Mouse (Mus musculus): ENCODE measurements around the gene Slc51b. TPM values are rescaled to one million over a fixed set of nuclear protein-coding genes. Genes with fewer than 3 reads are reported as not detected.
A peak's percentile ranks its signal among the peaks of the same experiment; 100 is the strongest.

The Slc51b gene
- not detected in 2 replicates for polyA plus RNA-seq (2014; fragmentation: Nextera tagmentation; extraction: Ambion mirVana)

DNA sequence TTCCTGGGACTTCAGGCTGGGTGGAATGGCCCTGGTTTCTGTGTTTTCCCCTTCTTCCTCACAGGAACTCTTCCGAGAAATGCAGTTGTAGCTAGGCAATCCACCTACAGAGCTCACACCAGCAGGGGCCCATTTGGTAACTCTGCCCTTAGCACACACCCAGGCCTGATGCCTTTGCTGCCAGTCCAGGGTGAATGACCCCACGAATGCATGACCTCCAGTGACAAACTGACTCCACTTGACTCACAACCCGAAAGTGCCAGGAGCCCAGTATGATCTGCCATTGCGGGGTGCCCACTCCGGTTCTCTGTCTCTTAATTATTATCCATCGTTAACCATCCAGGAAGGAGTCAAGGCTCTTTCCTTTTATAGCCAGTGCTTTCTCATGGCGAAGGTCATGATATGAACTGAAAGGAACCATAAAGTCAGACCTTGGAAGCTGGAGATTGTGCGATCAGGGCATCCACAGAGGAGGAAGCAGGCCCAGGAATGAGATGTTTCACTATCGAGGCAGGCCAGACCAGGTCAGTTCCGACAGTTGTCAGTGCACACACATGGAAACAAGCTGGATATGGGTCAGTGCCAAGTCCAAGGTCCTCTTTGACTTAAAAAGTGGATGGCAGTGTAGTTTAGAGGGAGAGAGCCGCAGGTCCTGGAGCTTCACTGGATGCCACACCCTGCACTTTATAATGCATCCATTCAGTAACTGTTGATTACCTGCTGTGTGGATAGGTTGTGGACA, at the start of gene Slc51b:
Gene Slc51b (minus strand): TSS at position 196 of the 742 bp plus-strand sequence.
- Histone ChIP-seq H3K9me3 (replicated peaks; ENCODE audit: control insufficient read depth, low read length) (no peaks in the 10 kb centered on the region), H3K4me1 (ENCODE audit: control insufficient read depth, insufficient read depth, low read length) (no peaks in the 10 kb centered on the region), H3K4me2 (ENCODE audit: low read length) (no peak within 1 kb of the TSS), H3K27me3 (replicated peaks; ENCODE audit: control insufficient read depth, insufficient read depth, low read length) (no peaks in the 10 kb centered on the region), H3K9ac (ENCODE audit: low read length) (no peak within 1 kb of the TSS), H3K27ac (ENCODE audit: low read depth, low read length) (no peak within 1 kb of the TSS), H3K4me3 (ENCODE audit: low read depth, low read length) (no peak within 1 kb of the TSS), H3K36me3 (ENCODE audit: control insufficient read depth, insufficient read depth, low read length) (no peaks in the 10 kb centered on the region)
- DNase-seq (ENCODE audit: low spot score) (no peak), ATAC-seq (no peak)
- 82% methylated on average over 11 of the region's 11 CpGs for WGBS

DNA sequence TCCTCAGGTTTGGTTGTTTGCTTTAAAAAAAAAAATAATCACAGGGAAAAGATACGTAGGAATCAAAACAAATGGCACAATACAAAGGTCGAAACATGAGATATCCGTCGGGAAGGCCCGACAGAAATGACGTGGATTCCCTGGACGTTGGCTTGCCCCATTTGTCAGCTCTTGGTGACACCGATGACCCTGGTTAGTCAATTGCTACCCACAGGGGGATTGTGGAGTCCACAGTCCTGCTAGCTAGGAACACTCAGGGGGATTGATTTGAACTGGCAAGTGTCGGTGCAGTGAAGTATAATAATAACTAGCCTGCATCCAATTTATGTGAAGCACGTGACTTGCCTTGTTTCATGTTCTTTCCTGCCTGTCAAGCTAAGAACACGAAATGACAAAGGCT, 44.9 kb upstream of the Slc51b start:
- Histone ChIP-seq H3K27me3 (replicated peaks; ENCODE audit: control insufficient read depth, insufficient read depth, low read length) (no peaks in the 10 kb centered on the region), H3K4me3 (ENCODE audit: low read depth, low read length) (no peak overlapping the region), H3K27ac (ENCODE audit: low read depth, low read length) (no peak overlapping the region), H3K4me2 (ENCODE audit: low read length) (no peak overlapping the region), H3K4me1 (ENCODE audit: control insufficient read depth, insufficient read depth, low read length) (peaks cover under 1% of the 10 kb centered on the region; the same call in 1 of the 2 replicates), H3K9ac (ENCODE audit: low read length) (no peak overlapping the region), H3K9me3 (replicated peaks; ENCODE audit: control insufficient read depth, low read length) (no peaks in the 10 kb centered on the region), H3K36me3 (ENCODE audit: control insufficient read depth, insufficient read depth, low read length) (peaks cover 66% of the 10 kb centered on the region)
- 79% methylated on average over 11 of the region's 11 CpGs for WGBS
- ATAC-seq (no peak), DNase-seq (ENCODE audit: low spot score) (no peak)

DNA sequence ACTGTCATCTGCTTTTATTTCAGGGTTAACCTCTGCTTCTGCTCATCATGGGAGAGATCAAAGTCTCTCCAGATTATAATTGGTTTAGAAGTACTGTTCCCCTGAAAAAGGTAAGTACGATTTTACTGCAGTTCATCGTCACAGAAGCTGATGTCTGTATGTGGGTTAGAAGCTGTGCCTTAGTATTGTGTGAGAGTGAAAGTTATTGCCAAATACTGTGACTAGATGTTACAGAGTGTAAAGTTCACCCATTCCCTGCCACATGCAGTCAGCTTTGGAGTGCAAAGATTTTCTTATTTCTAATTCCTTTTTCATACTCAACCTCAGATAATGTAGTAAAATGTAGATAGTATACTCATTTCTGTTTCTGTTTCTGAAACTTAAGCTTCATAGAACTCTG, 42.5 kb upstream of the Slc51b start:
- ATAC-seq (no peak), DNase-seq (ENCODE audit: low spot score) (no peak)
- peaks cover 15% of the 10 kb centered on the region for H3K4me1 ChIP-seq (ENCODE audit: control insufficient read depth, insufficient read depth, low read length)
- H3K4me3 ChIP-seq (ENCODE audit: low read depth, low read length), result no peak overlapping the region
- no peaks in the 10 kb centered on the region for H3K27me3 ChIP-seq (replicated peaks; ENCODE audit: control insufficient read depth, insufficient read depth, low read length)
- no peak overlapping the region for H3K4me2 ChIP-seq (ENCODE audit: low read length)
- H3K27ac ChIP-seq (ENCODE audit: low read depth, low read length), result no peak overlapping the region
- H3K36me3 ChIP-seq (ENCODE audit: control insufficient read depth, insufficient read depth, low read length), result peaks cover 46% of the 10 kb centered on the region
- H3K9me3 ChIP-seq (replicated peaks; ENCODE audit: control insufficient read depth, low read length), result no peaks in the 10 kb centered on the region
- 96% methylated on average over 2 of the region's 2 CpGs for WGBS
- H3K9ac ChIP-seq (ENCODE audit: low read length), result no peak overlapping the region

DNA sequence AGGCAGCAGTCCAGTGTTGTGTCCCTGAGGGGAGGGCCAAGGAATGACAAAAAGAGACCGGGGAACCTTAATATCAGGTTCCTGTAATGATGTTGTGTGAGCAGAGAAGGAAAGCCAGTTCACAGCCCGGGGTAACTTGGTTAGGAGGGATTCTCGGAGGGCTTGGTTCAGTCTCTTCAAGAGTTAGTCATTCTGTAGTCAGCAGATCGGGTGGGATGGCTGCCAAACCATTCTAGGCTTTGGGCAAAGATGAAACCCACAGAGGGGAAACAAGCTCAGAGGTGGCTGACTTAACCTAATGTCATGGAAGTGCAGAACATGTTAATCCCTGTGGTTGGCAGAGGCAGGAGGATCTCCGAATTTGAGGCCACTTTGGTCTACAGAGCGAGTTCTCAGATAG, 41.4 kb upstream of the Slc51b start:
- H3K4me1 ChIP-seq (ENCODE audit: control insufficient read depth, insufficient read depth, low read length), result peaks cover 16% of the 10 kb centered on the region
- no peak for DNase-seq (ENCODE audit: low spot score)
- H3K9me3 ChIP-seq (replicated peaks; ENCODE audit: control insufficient read depth, low read length), result no peaks in the 10 kb centered on the region
- no peak overlapping the region for H3K27ac ChIP-seq (ENCODE audit: low read depth, low read length)
- no peak overlapping the region for H3K4me3 ChIP-seq (ENCODE audit: low read depth, low read length)
- no peak overlapping the region for H3K4me2 ChIP-seq (ENCODE audit: low read length)
- WGBS, result 89% methylated on average over 6 of the region's 6 CpGs
- H3K9ac ChIP-seq (ENCODE audit: low read length), result no peak overlapping the region
- no peaks in the 10 kb centered on the region for H3K27me3 ChIP-seq (replicated peaks; ENCODE audit: control insufficient read depth, insufficient read depth, low read length)
- ATAC-seq, result no peak
- H3K36me3 ChIP-seq (ENCODE audit: control insufficient read depth, insufficient read depth, low read length), result peaks cover 35% of the 10 kb centered on the region

DNA sequence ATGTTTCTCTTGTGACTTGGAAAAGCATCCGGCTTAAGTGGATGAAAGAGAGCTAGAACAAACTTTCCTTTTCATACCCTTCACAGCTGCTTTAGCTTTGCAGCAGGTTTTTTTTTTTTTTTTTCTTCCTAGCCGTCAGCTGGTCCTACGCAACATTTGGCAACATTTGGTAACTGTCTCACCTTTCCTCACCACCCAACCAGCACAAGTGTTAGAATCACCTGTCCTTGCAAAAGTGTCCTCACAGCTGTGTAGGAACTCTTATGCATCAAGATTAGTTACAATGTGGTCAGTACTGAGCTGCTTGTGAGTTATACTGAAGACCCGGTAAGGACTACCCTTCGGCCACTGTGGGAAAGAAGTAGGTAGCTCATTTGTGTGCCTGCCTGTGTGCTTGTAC, 39.8 kb upstream of the Slc51b start:
- Histone ChIP-seq H3K27ac (ENCODE audit: low read depth, low read length) (no peak overlapping the region), H3K36me3 (ENCODE audit: control insufficient read depth, insufficient read depth, low read length) (peaks cover 21% of the 10 kb centered on the region), H3K9me3 (replicated peaks; ENCODE audit: control insufficient read depth, low read length) (no peaks in the 10 kb centered on the region), H3K4me1 (ENCODE audit: control insufficient read depth, insufficient read depth, low read length) (peaks cover 16% of the 10 kb centered on the region), H3K9ac (ENCODE audit: low read length) (no peak overlapping the region), H3K4me3 (ENCODE audit: low read depth, low read length) (no peak overlapping the region), H3K27me3 (replicated peaks; ENCODE audit: control insufficient read depth, insufficient read depth, low read length) (no peaks in the 10 kb centered on the region), H3K4me2 (ENCODE audit: low read length) (no peak overlapping the region)
- no peak for ATAC-seq
- WGBS, result 79% methylated on average over 5 of the region's 5 CpGs
- DNase-seq (ENCODE audit: low spot score), result no peak

DNA sequence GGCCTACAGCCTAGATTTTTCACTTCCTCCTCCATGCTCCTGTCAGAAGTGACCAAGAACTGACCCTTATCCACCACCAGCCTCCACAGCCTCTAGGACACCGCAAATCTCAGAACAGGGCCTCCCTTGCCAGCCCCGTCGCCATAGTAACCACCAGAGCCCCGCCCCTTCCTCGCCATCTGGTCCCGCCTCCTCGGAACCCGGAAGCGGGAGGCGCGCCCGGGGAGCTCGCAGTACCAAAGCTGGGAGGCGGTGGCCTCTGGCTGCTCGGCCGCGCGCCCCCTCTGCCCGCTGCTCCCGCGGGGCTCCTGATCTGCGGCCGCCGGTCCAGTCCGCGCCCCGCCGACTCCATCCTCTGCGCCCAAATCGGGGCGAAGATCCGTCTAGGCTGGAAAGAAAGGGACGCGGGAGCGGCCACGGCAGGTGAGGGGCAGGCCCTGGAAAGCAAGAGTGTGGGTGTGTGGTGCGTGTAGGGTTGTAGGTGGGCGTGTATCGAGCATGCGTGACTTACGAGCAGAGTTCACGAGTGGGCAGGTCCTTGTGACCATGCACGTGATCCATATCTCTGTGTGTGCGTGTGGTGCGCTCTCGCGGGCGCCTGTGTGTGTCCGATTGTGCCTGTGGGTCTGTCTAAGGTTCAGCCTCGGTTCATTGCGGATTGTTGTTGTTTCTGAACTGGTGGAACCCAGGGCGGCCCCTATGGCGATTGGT, 38.1 kb upstream of the Slc51b start, which contains the start of gene Spg21:
Gene Spg21 (plus strand): TSS at position 216 of the 711 bp plus-strand sequence.
- peak; percentile 99 for ATAC-seq
- under 1% methylated on average over 52 of the region's 53 CpGs for WGBS
- no peaks in the 10 kb centered on the region for H3K9me3 ChIP-seq (replicated peaks; ENCODE audit: control insufficient read depth, low read length)

DNA sequence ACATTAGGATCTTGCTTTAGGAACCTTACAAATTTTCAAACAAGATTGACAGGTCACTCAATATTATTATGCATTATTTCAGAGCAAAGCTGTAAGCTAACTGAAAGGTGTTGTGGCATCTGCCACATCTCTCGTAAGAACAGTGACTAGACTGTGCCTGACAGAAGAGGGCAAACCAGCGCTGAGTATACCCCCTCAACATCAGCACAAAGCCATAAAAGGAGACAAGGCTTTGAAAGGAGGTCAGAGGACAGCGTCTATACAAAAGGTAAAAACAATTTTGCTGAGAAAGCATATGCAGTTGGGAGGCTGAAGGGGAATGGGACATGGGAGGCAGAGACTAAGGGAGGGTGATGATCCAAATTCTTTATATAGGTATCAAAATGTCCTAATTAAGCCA, 37.4 kb upstream of the Slc51b start:
- H3K4me2 ChIP-seq (ENCODE audit: low read length), result peak overlapping the region; percentile 72
- no peak overlapping the region for H3K27ac ChIP-seq (ENCODE audit: low read depth, low read length)
- WGBS, result 42% methylated on average over 3 of the region's 3 CpGs
- peaks cover 5% of the 10 kb centered on the region for H3K36me3 ChIP-seq (ENCODE audit: control insufficient read depth, insufficient read depth, low read length)
- no peaks in the 10 kb centered on the region for H3K27me3 ChIP-seq (replicated peaks; ENCODE audit: control insufficient read depth, insufficient read depth, low read length)
- peaks cover 16% of the 10 kb centered on the region for H3K4me1 ChIP-seq (ENCODE audit: control insufficient read depth, insufficient read depth, low read length)
- peak overlapping the region; percentile 89 for H3K4me3 ChIP-seq (ENCODE audit: low read depth, low read length)
- H3K9me3 ChIP-seq (replicated peaks; ENCODE audit: control insufficient read depth, low read length), result no peaks in the 10 kb centered on the region
- peak overlapping the region; percentile 89; the same call in 1 of the 2 replicates for H3K9ac ChIP-seq (ENCODE audit: low read length)
- DNase-seq (ENCODE audit: low spot score) (no peak), ATAC-seq (no peak; the same call in 1 of the 2 replicates)

More for the DNA sequence above, 38.1 kb upstream of the Slc51b start, which contains the start of gene Spg21:
- Histone ChIP-seq H3K4me1 (ENCODE audit: control insufficient read depth, insufficient read depth, low read length) (peaks cover 16% of the 10 kb centered on the region), H3K4me3 (ENCODE audit: low read depth, low read length) (peak within 1 kb of the TSS; percentile 89), H3K27ac (ENCODE audit: low read depth, low read length) (peak within 1 kb of the TSS; percentile 78), H3K36me3 (ENCODE audit: control insufficient read depth, insufficient read depth, low read length) (peaks cover 11% of the 10 kb centered on the region), H3K27me3 (replicated peaks; ENCODE audit: control insufficient read depth, insufficient read depth, low read length) (no peaks in the 10 kb centered on the region), H3K9ac (ENCODE audit: low read length) (peak within 1 kb of the TSS; percentile 89), H3K4me2 (ENCODE audit: low read length) (peak within 1 kb of the TSS; percentile 72)
- peak; percentile 94 for DNase-seq (ENCODE audit: low spot score)

DNA sequence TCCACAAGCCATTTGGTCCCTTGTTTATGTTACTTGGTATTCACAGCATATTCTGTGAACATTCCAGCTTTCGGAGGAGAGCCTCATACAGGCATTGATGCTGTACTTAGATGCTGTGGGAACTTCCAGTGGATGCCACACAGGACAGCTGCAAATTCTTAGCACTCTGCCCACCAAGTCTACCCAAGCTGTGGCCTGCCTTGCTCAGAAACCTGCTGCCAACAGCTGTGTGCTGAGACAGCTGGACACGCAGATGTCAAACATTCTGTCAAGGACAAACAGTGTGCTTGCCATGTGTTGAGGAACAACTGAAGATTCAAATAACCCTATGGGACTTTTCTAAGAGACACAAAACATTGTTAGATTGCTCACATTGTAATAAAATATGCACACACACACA, 36.2 kb upstream of the Slc51b start:
- no peak for ATAC-seq
- H3K4me1 ChIP-seq (ENCODE audit: control insufficient read depth, insufficient read depth, low read length), result peaks cover 16% of the 10 kb centered on the region
- no peak overlapping the region for H3K9ac ChIP-seq (ENCODE audit: low read length)
- 83% methylated on average over 2 of the region's 2 CpGs for WGBS
- no peak overlapping the region for H3K27ac ChIP-seq (ENCODE audit: low read depth, low read length)
- no peak overlapping the region for H3K4me2 ChIP-seq (ENCODE audit: low read length)
- peaks cover under 1% of the 10 kb centered on the region; the same call in 1 of the 2 replicates for H3K36me3 ChIP-seq (ENCODE audit: control insufficient read depth, insufficient read depth, low read length)
- no peaks in the 10 kb centered on the region for H3K9me3 ChIP-seq (replicated peaks; ENCODE audit: control insufficient read depth, low read length)
- H3K27me3 ChIP-seq (replicated peaks; ENCODE audit: control insufficient read depth, insufficient read depth, low read length), result no peaks in the 10 kb centered on the region
- no peak overlapping the region for H3K4me3 ChIP-seq (ENCODE audit: low read depth, low read length)
- no peak for DNase-seq (ENCODE audit: low spot score)

DNA sequence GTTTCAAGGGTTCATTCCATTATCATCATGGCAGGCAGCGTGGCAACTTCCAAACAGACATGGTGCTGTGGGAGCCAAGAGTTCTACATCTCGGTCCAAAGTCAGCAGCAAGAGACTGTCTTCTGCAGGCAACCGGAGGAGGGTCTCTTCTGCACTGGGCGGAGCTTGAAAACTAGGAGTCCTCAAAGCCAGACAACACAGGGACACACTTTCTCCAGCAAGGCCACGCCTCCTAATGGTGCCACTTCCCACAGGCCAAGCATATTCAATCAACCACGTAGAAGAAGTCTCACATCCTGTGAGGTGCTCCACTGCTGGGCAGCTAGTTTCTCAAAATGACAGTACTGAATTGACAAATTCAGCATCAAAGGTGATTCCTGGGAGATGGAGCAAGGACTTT, 25.2 kb upstream of the Slc51b start:
- no peak overlapping the region for H3K9ac ChIP-seq (ENCODE audit: low read length)
- H3K27me3 ChIP-seq (replicated peaks; ENCODE audit: control insufficient read depth, insufficient read depth, low read length), result no peaks in the 10 kb centered on the region
- H3K27ac ChIP-seq (ENCODE audit: low read depth, low read length), result no peak overlapping the region
- H3K9me3 ChIP-seq (replicated peaks; ENCODE audit: control insufficient read depth, low read length), result no peaks in the 10 kb centered on the region
- peaks cover 83% of the 10 kb centered on the region for H3K36me3 ChIP-seq (ENCODE audit: control insufficient read depth, insufficient read depth, low read length)
- WGBS, result 89% methylated on average over 6 of the region's 6 CpGs
- DNase-seq (ENCODE audit: low spot score) (no peak), ATAC-seq (no peak)
- no peak overlapping the region for H3K4me2 ChIP-seq (ENCODE audit: low read length)
- H3K4me3 ChIP-seq (ENCODE audit: low read depth, low read length), result no peak overlapping the region
- H3K4me1 ChIP-seq (ENCODE audit: control insufficient read depth, insufficient read depth, low read length), result no peaks in the 10 kb centered on the region

All from forebrain, embryonic 14.5 days (tissue).